Mouse (Mus musculus) CD4-positive, CD25-positive, alpha-beta regulatory T cell, adult 4 months (primary cell): ENCODE results near the gene Gm17374. TPM values are rescaled to one million over a fixed set of nuclear protein-coding genes. Genes with fewer than 3 reads are reported as not detected.
"Not testable (repeated sequence)": the region's sequence is repeated elsewhere in the genome, so short reads cannot be mapped to it uniquely, and the experiment has no call there.

ENCODE experiments used
- ATAC-seq: one replicate; pipeline ENCODE4 v1.8.0; 2017
- polyA plus RNA-seq, 2 experiments: library from polyadenylated mRNA; unstranded; fragments of 100-300 nt; shearing (Covaris generic); gene quantifications; one replicate each; pipeline ENCODE4 v1.2.1; 2017

The Gm17374 gene
- not detected for polyA plus RNA-seq

- not testable (repeated sequence) for ATAC-seq
Observed at GRCm38 (mm10) chr2:140151743-140152142, at the start of gene Gm17374. Gene Gm17374, plus strand, starts transcription at chr2:140152043.

GRCm38 (mm10) chr2:140104951-140105350 lies 46.9 kb upstream of the Gm17374 start:
- no peak for ATAC-seq

GRCm38 (mm10) chr2:140107641-140108040 lies 44.2 kb upstream of the Gm17374 start:
- no peak for ATAC-seq

- no peak for ATAC-seq
Observed at GRCm38 (mm10) chr2:140108945-140109344, 42.9 kb upstream of the Gm17374 start.

GRCm38 (mm10) chr2:140113851-140114250 lies 38.0 kb upstream of the Gm17374 start:
- no peak for ATAC-seq

GRCm38 (mm10) chr2:140125516-140125915 lies 26.3 kb upstream of the Gm17374 start:
- ATAC-seq: no peak

GRCm38 (mm10) chr2:140159186-140159730 lies 7.4 kb downstream of the Gm17374 start:
- ATAC-seq: peak; percentile 81

GRCm38 (mm10) chr2:140163351-140163854 lies 11.6 kb downstream of the Gm17374 start:
- ATAC-seq: no peak

GRCm38 (mm10) chr2:140169057-140169456 lies 17.2 kb downstream of the Gm17374 start:
- no peak for ATAC-seq

GRCm38 (mm10) chr2:140170127-140170802 lies 18.4 kb downstream of the Gm17374 start, which contains the start of the genes Esf1 and Ndufaf5:
Gene Esf1, minus strand, starts transcription at chr2:140170564.
Gene Ndufaf5, plus strand, starts transcription at chr2:140170649.
- ATAC-seq: peak; percentile 98

- ATAC-seq: peak; percentile 64
Observed at GRCm38 (mm10) chr2:140170803-140171553, 19.1 kb downstream of the Gm17374 start.

- not testable (repeated sequence) for ATAC-seq
Observed at GRCm38 (mm10) chr2:140185685-140186210, 33.9 kb downstream of the Gm17374 start.

GRCm38 (mm10) chr2:140200713-140201112 lies 48.9 kb downstream of the Gm17374 start:
- no peak for ATAC-seq

- no peak for ATAC-seq
Observed at GRCm38 (mm10) chr2:140202573-140202972, 50.7 kb downstream of the Gm17374 start.

Other genes starting within 250 kb of the Gm17374 start
- gene Tasp1, start 85.2 kb upstream of the Gm17374 start, polyA plus RNA-seq: 100 to 1,000 TPM; 113 to 114 TPM
- gene Esf1, start 18.5 kb downstream of the Gm17374 start, polyA plus RNA-seq: 10 to 100 TPM; 23.9 to 34.9 TPM
- gene Ndufaf5, start 18.6 kb downstream of the Gm17374 start, polyA plus RNA-seq: 10 to 100 TPM; 16.4 to 19.7 TPM
- gene Sel1l2, start 237.7 kb downstream of the Gm17374 start, polyA plus RNA-seq: not detected
- gene Macrod2, start 243.3 kb downstream of the Gm17374 start, polyA plus RNA-seq: not detected